Mouse (Mus musculus) cerebellum, adult 2 months (tissue): ENCODE results near the gene Hoxb4.

Source experiments
- CTCF ChIP-seq: fragments of 200-500 bp; IDR thresholded peaks from 2 replicates; pipeline ENCODE4 v1.5.1; 2011; ENCODE audit warnings: low read depth, mild to moderate bottlenecking, control low read depth, low read length, moderate library complexity, borderline replicate concordance; ENCODE audit not compliant: insufficient read depth
- POLR2A ChIP-seq: fragments of 200-500 bp; IDR thresholded peaks from 2 replicates; pipeline ENCODE4 v1.6.1; 2011; ENCODE audit warnings: low read length, control low read depth, borderline replicate concordance; ENCODE audit not compliant: insufficient read depth

DNA sequence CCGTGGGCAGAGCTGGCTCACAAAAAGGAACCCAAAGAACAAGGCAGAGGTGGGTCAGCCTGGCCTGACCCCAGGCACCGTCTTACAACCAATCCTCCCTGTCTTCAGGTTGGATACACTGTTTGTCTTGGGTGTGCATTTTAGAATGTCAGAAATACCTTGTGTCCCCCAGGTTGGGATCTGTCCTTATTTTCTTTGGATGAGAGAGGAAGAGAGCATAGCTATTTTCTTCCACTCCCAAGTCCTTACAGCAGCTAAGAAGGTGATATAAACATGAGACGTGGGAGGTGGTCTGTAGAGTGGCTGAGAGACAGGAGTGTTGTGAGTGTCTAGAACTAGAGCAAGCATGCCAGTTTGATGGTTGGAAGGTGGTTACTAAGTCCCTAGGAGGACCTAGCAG lies 20.6 kb upstream of the Hoxb4 start:
- no peak for TF ChIP-seq CTCF
- no peak for TF ChIP-seq POLR2A
